Mouse (Mus musculus): Measurements from ENCODE around the gene Ush2a.

Ush2a gene

DNA sequence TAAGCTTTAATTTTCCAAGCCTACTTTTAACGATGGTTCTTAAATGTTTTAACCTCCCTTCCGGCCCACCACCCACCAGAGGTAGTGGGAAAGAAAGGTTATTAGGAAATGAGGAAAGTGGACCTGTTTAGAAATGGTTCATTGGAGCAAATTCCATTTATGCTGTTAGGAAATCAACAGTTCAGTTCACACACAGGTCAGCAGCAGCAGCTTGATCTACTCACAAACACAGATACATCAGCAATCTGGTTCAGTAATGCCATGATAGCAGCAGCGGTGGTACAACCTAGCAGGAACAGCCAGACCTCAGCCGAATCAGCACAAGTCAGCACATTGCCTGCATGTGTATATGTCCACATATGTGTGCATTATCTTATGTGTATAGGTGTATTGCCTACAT lies 748.8 kb downstream of the Ush2a start:
- no peak for DNase-seq (ENCODE audit: low spot score)

DNA sequence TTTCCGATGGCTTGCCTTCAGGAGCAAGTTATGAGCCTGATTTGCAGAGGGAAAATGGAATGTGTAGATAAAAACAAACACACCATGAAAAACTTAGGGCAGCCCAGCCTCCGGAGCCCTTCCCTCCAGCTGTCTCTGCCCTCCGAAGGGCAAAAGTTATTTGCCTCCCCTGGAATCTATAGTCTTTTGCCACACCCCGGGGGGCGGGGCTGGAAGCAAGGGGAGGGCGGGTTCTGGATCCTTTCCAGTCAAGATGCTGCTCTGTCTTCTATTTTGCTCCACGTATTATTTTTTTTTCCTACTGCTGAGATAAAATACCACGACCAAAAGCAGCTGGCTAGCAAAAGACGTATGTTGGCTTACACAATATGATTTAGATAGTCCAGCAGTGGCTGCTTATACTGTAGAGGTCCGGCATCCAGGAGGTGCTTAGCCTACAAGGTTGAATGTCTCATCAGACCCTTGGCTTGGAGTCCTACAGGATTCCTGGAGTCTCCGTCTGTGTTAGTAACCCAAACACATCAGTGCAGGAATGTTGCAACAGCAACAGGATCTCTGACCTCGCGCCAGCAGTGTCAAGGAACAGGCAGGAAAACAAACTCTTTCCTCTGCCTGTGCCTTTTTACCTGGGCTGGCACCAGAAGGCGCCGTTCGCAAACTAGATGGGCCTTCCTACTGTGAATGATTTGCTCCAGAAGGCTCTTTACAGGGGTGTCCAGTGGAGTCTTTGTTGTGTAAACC lies 751.2 kb downstream of the Ush2a start:
- no peak for DNase-seq (ENCODE audit: low spot score)

DNA sequence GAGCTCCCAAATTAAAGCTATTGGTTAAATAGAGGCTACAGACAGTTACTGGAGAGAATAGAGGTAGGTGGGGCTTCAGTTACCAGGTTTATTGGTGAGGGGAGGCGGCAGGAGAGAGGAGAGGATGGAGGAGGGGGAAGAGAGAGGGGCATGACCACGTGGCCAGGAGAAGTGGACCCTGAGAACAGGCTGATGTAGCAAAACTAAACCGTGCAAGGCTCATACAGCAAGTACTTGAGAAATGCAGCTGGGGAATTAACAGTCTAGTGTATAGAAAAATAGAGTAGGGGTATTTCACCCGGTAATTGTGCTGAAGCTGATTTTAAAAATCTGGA lies 751.7 kb downstream of the Ush2a start:
- DNase-seq (ENCODE audit: low spot score) = no peak
